Mouse (Mus musculus) bone marrow macrophage, adult 2 months (primary cell): ENCODE measurements around the gene Ap4b1. TPM values are rescaled to one million over a fixed set of nuclear protein-coding genes. Genes with fewer than 3 reads are reported as not detected.
A peak's percentile ranks its signal among the peaks of the same experiment; 100 is the strongest.
"Not testable (repeated sequence)": the region's sequence is repeated elsewhere in the genome, so short reads cannot be mapped to it uniquely, and the experiment has no call there.

ENCODE experiments used
- H3K27ac ChIP-seq: 2 replicates; pipeline ENCODE4 v1.5.1; 2012; ENCODE audit warnings: low read depth, low read length; ENCODE audit not compliant: insufficient read depth
- H3K4me1 ChIP-seq: 2 replicates; pipeline ENCODE4 v1.6.1; 2012; ENCODE audit warnings: low read length; ENCODE audit not compliant: control insufficient read depth, insufficient read depth
- H3K4me3 ChIP-seq: 2 replicates; pipeline ENCODE4 v1.5.1; 2012; ENCODE audit warnings: mild to moderate bottlenecking, low read length, moderate library complexity; ENCODE audit not compliant: insufficient read depth
- CTCF ChIP-seq: IDR thresholded peaks from 2 replicates; pipeline ENCODE4 v1.5.1; 2012; ENCODE audit warnings: low read depth, mild to moderate bottlenecking, low read length, moderate library complexity
- POLR2A ChIP-seq: IDR thresholded peaks from 2 replicates; pipeline ENCODE4 v1.6.1; 2012; ENCODE audit warnings: mild to moderate bottlenecking, low read depth, low read length, borderline replicate concordance
- polyA plus RNA-seq: library from polyadenylated mRNA; stranded (reverse); fragments of >200 nt; gene quantifications from 2 replicates; pipeline ENCODE4 v1.2.4, GENCODE M21; 2012; ENCODE audit not compliant: missing spikeins, insufficient read depth, insufficient read length

The Ap4b1 gene
- polyA plus RNA-seq, 1 experiment, result 8.4 TPM

- no peak overlapping the region for H3K4me3 ChIP-seq
- no peak for TF ChIP-seq POLR2A
- TF ChIP-seq CTCF, result no peak
- H3K4me1 ChIP-seq, result peaks cover 37% of the 10 kb centered on the region
- no peak overlapping the region for H3K27ac ChIP-seq
Measured at GRCm38 (mm10) chr3:103792566-103792965, 16.8 kb upstream of the Ap4b1 start.

- TF ChIP-seq CTCF (no peak), POLR2A (no peak)
- H3K4me3 ChIP-seq, result no peak overlapping the region
- peaks cover 39% of the 10 kb centered on the region for H3K4me1 ChIP-seq
- no peak overlapping the region for H3K27ac ChIP-seq
Measured at GRCm38 (mm10) chr3:103796389-103796788, 12.9 kb upstream of the Ap4b1 start.

GRCm38 (mm10) chr3:103799507-103799906 is 9.8 kb upstream of the Ap4b1 start:
- H3K27ac ChIP-seq, result no peak overlapping the region
- H3K4me1 ChIP-seq, result peaks cover 47% of the 10 kb centered on the region
- no peak overlapping the region for H3K4me3 ChIP-seq
- TF ChIP-seq POLR2A, result no peak
- no peak for TF ChIP-seq CTCF

- H3K4me1 ChIP-seq, result peaks cover 54% of the 10 kb centered on the region
- TF ChIP-seq CTCF, result no peak
- no peak for TF ChIP-seq POLR2A
- H3K4me3 ChIP-seq, result peak overlapping the region; percentile 8; the same call in 1 of the 2 replicates
- peak overlapping the region; percentile 98 for H3K27ac ChIP-seq
Measured at GRCm38 (mm10) chr3:103801631-103802531, 7.4 kb upstream of the Ap4b1 start.

- TF ChIP-seq POLR2A (no peak), CTCF (no peak)
- Histone ChIP-seq H3K4me3 (no peak overlapping the region), H3K27ac (peak overlapping the region; percentile 98), H3K4me1 (peaks cover 59% of the 10 kb centered on the region)
Measured at GRCm38 (mm10) chr3:103802861-103803260, 6.5 kb upstream of the Ap4b1 start.

GRCm38 (mm10) chr3:103805671-103806070 is 3.6 kb upstream of the Ap4b1 start:
- Histone ChIP-seq H3K4me3 (no peak overlapping the region), H3K27ac (peak overlapping the region; percentile 16; the same call in 1 of the 2 replicates), H3K4me1 (peaks cover 53% of the 10 kb centered on the region)
- no peak for TF ChIP-seq POLR2A
- no peak for TF ChIP-seq CTCF

- Histone ChIP-seq H3K4me3 (peak overlapping the region; percentile 99), H3K4me1 (peaks cover 24% of the 10 kb centered on the region), H3K27ac (peak overlapping the region; percentile 92)
- no peak for TF ChIP-seq CTCF
- TF ChIP-seq POLR2A, result no peak
Measured at GRCm38 (mm10) chr3:103809799-103810150, 455 bp downstream of the Ap4b1 start.

GRCm38 (mm10) chr3:103810967-103811366 is 1.6 kb downstream of the Ap4b1 start:
- H3K4me1 ChIP-seq, result peaks cover 19% of the 10 kb centered on the region
- no peak overlapping the region for H3K27ac ChIP-seq
- TF ChIP-seq CTCF (no peak), POLR2A (no peak)
- no peak overlapping the region for H3K4me3 ChIP-seq

GRCm38 (mm10) chr3:103827548-103827947 is 18.2 kb downstream of the Ap4b1 start:
- no peak overlapping the region for H3K4me3 ChIP-seq
- H3K4me1 ChIP-seq, result peaks cover 18% of the 10 kb centered on the region
- H3K27ac ChIP-seq, result no peak overlapping the region
- TF ChIP-seq CTCF, result no peak
- no peak for TF ChIP-seq POLR2A

GRCm38 (mm10) chr3:103829036-103829435 is 19.7 kb downstream of the Ap4b1 start:
- H3K27ac ChIP-seq, result no peak overlapping the region
- peaks cover 23% of the 10 kb centered on the region for H3K4me1 ChIP-seq
- TF ChIP-seq CTCF (no peak), POLR2A (no peak)
- no peak overlapping the region for H3K4me3 ChIP-seq

- peaks cover 26% of the 10 kb centered on the region for H3K4me1 ChIP-seq
- H3K4me3 ChIP-seq, H3K27ac ChIP-seq: not testable (repeated sequence)
Measured at GRCm38 (mm10) chr3:103830681-103831080, 21.4 kb downstream of the Ap4b1 start.
